Mouse (Mus musculus) heart, embryonic 12.5 days (tissue): ENCODE results near the gene Trpc4ap. TPM values are rescaled to one million over a fixed set of nuclear protein-coding genes. Genes with fewer than 3 reads are reported as not detected.

ENCODE experiments used
- ATAC-seq: fragments of 200-750 bp; cut with Nextera tagmentation; 2 replicates; pipeline ENCODE4 v1.8.0; 2017; ENCODE audit warnings: moderate TSS enrichment, moderate library complexity; ENCODE audit not compliant: insufficient number of reproducible peaks, low FRiP score
- H3K27ac ChIP-seq: fragments of 300-500 bp; sonication (generic); 2 replicates; pipeline ENCODE4 v1.5.1; 2016; ENCODE audit warnings: mild to moderate bottlenecking, moderate library complexity; ENCODE audit not compliant: poor library complexity, severe bottlenecking
- H3K27me3 ChIP-seq: fragments of 300-500 bp; sonication (generic); replicated peaks from 2 replicates; pipeline ENCODE4 v1.6.1; 2016; ENCODE audit warnings: mild to moderate bottlenecking, moderate library complexity
- H3K36me3 ChIP-seq: fragments of 300-500 bp; sonication (generic); 2 replicates; pipeline ENCODE4 v1.6.1; 2016; ENCODE audit warnings: mild to moderate bottlenecking, moderate library complexity
- H3K4me1 ChIP-seq: fragments of 300-500 bp; sonication (generic); replicated peaks from 2 replicates; pipeline ENCODE4 v1.6.1; 2016; ENCODE audit warnings: mild to moderate bottlenecking
- H3K4me2 ChIP-seq: fragments of 300-500 bp; sonication (generic); 2 replicates; pipeline ENCODE4 v1.6.1; 2016; ENCODE audit warnings: mild to moderate bottlenecking, moderate library complexity
- H3K4me3 ChIP-seq: fragments of 300-500 bp; sonication (generic); 2 replicates; pipeline ENCODE4 v1.5.1; 2016; ENCODE audit warnings: mild to moderate bottlenecking
- H3K9ac ChIP-seq: fragments of 300-500 bp; sonication (generic); 2 replicates; pipeline ENCODE4 v1.6.1; 2016; ENCODE audit warnings: mild to moderate bottlenecking, moderate library complexity
- H3K9me3 ChIP-seq: fragments of 300-500 bp; sonication (generic); replicated peaks from 2 replicates; pipeline ENCODE4 v1.6.1; 2016; ENCODE audit warnings: mild to moderate bottlenecking, moderate library complexity
- WGBS: fragments of 180-500 bp; shearing (Covaris S2); methylation state at CpG from one replicate; pipeline ENCODE4 v1.1.7; 2016; 5-methylcytosine and 5-hydroxymethylcytosine counted together
- polyA plus RNA-seq: library from polyadenylated mRNA; unstranded; fragments of >200 nt; fragmentation: Nextera tagmentation; extraction: Ambion mirVana; gene quantifications from 2 replicates; pipeline ENCODE4 v1.2.1, GENCODE M21; 2016

The Trpc4ap gene
- polyA plus RNA-seq, 1 experiment from 2014 or later: 115 TPM

DNA sequence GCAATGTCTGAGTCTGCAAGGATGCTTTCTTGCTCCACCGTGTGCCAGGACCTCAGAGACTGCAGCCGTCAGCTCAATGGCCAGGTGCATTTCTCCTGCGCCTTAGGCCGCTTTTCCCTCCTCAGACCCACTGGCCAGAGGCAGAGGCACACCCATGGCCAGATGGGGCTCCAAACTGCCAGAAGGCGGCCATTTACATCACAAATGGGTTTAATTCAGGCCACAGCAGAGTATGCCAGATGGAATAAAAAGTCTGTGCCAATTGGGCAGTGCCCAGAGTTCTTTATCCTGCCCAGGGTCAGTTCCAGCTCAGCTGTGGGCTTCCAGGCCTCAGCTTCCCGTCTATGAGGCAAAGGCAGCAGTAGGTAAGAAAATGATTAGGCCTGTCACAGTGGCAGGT, 51.5 kb downstream of the Trpc4ap start:
- WGBS: 90% methylated on average over 6 of the region's 6 CpGs
- Histone ChIP-seq H3K4me2 (no peak overlapping the region), H3K9ac (no peak overlapping the region), H3K27ac (no peak overlapping the region), H3K27me3 (no peaks in the 10 kb centered on the region), H3K4me3 (no peak overlapping the region), H3K36me3 (peaks cover 97% of the 10 kb centered on the region), H3K9me3 (no peaks in the 10 kb centered on the region), H3K4me1 (no peaks in the 10 kb centered on the region)
- no peak for ATAC-seq

DNA sequence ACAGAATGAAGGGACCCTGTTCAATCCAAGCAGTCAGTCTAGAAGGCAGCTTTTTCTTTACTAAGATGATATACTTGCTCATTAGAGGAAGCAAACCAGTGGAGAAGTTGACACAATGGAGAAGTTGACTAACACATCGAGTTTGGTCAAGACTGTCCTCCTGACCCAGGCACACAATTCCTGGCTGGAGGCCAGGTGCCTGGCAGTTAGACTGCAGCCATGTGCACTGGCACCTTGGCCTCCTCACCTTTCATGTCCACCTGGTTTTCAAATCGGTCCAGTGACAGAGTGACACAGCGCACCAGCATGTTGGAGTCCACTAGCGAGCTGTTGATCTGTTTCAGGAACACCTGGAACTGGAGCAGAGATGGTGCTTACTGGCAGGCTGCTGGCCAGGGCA, 54.8 kb downstream of the Trpc4ap start:
- Histone ChIP-seq H3K27ac (no peak overlapping the region), H3K4me2 (no peak overlapping the region), H3K9me3 (no peaks in the 10 kb centered on the region), H3K36me3 (peaks cover 99% of the 10 kb centered on the region), H3K9ac (no peak overlapping the region), H3K27me3 (peaks cover 17% of the 10 kb centered on the region), H3K4me1 (peaks cover 2% of the 10 kb centered on the region), H3K4me3 (no peak overlapping the region)
- no peak for ATAC-seq
- WGBS: 85% methylated on average over 4 of the region's 4 CpGs

DNA sequence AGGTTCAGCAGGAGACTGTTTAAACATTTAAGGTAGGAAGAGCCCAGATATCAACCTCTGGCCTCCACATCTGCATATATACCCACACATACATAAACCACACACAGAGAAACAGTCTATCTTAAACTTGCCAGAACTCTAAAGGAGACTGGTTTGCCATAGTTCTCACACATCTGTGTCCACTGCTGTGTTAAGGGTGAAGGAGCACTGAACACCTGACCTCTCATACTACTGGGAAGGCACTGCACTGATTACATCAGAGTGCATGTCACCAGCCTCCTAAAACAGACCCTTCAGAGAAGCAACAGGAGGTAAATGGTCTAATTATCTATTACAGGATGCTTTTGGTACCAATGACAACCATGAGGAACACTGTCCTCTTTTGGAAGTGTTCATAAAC, 55.3 kb downstream of the Trpc4ap start:
- H3K9me3 ChIP-seq: no peaks in the 10 kb centered on the region
- H3K36me3 ChIP-seq: peaks cover 99% of the 10 kb centered on the region
- no peak overlapping the region for H3K4me3 ChIP-seq
- peaks cover 7% of the 10 kb centered on the region for H3K4me1 ChIP-seq
- no peak overlapping the region for H3K9ac ChIP-seq
- no peak for ATAC-seq
- H3K27me3 ChIP-seq: peaks cover 23% of the 10 kb centered on the region
- H3K27ac ChIP-seq: no peak overlapping the region
- H3K4me2 ChIP-seq: no peak overlapping the region

DNA sequence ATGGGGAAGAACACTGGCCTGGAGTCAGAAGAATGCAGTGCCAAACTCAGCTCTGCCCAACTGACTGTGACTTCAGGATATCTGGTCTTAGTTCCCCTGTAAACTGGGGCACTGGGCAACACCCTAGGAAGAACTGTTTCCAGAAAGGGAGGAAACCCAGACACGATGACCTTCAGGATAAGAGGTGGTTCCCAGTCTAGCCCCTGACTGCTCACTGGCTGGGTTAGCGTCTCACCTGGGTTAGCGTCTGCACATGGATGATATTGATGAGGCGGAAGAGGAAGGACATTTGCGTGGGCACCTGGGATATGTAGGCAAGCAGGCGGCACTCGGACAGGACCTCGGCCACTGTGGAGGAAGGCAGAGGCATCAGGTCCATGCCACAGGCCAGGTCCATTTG, 56.2 kb downstream of the Trpc4ap start:
- H3K4me2 ChIP-seq: no peak overlapping the region
- ATAC-seq: no peak
- H3K4me1 ChIP-seq: peaks cover 7% of the 10 kb centered on the region
- H3K36me3 ChIP-seq: peaks cover 99% of the 10 kb centered on the region
- H3K4me3 ChIP-seq: no peak overlapping the region
- no peak overlapping the region for H3K9ac ChIP-seq
- H3K27ac ChIP-seq: peak overlapping the region; percentile 14; the same call in 1 of the 2 replicates
- 93% methylated on average over 8 of the region's 8 CpGs for WGBS
- H3K9me3 ChIP-seq: no peaks in the 10 kb centered on the region
- H3K27me3 ChIP-seq: peaks cover 31% of the 10 kb centered on the region

DNA sequence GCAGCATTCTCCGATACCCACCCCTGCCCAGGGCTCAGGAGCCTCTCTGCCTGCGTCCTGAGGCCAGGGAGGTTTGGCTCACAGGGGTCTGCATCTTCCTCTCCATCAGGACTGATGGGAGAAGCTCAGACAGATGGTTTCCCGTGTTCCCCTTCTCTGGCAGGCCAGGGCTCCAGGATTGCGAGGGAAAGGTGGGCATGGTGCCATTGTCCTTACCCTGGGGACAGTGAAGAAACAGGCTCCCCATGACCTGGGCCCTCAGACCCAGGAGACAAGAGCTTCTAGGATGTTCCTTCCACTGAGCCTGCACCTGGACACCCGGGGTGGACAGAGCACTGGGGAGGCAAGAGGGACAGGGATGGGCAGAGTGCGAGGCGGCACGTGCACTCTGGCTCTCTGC, 57.6 kb downstream of the Trpc4ap start:
- Histone ChIP-seq H3K4me2 (no peak overlapping the region), H3K4me1 (peaks cover 21% of the 10 kb centered on the region), H3K4me3 (no peak overlapping the region), H3K36me3 (peaks cover 99% of the 10 kb centered on the region), H3K9me3 (no peaks in the 10 kb centered on the region), H3K9ac (no peak overlapping the region), H3K27ac (peak overlapping the region; percentile 4; the same call in 1 of the 2 replicates), H3K27me3 (peaks cover 45% of the 10 kb centered on the region)
- ATAC-seq: no peak
- 88% methylated on average over 8 of the region's 8 CpGs for WGBS

DNA sequence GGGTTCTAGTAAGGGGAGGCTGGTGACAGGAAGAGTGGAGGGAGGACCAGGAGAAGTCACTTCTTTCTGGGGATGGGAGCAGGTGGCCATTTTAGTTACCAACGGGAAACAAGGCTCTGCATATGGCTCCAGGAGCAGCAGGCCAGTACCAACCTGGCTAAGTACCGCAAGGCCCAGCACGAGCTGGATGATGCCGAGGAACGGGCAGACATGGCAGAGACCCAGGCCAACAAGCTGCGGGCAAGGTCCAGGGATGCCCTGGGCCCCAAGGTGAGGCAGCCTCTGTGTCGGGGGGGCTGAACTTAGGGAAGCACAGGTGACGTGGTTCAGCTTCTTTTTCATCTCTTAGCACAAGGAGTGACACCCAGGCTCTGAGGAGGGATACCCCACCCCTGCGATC, 58.5 kb downstream of the Trpc4ap start:
- H3K9ac ChIP-seq: no peak overlapping the region
- no peak overlapping the region for H3K27ac ChIP-seq
- ATAC-seq: no peak
- H3K4me1 ChIP-seq: peaks cover 29% of the 10 kb centered on the region
- WGBS: 83% methylated on average over 9 of the region's 9 CpGs
- peaks cover 99% of the 10 kb centered on the region for H3K36me3 ChIP-seq
- H3K4me3 ChIP-seq: no peak overlapping the region
- no peak overlapping the region for H3K4me2 ChIP-seq
- H3K27me3 ChIP-seq: peaks cover 54% of the 10 kb centered on the region
- no peaks in the 10 kb centered on the region for H3K9me3 ChIP-seq

DNA sequence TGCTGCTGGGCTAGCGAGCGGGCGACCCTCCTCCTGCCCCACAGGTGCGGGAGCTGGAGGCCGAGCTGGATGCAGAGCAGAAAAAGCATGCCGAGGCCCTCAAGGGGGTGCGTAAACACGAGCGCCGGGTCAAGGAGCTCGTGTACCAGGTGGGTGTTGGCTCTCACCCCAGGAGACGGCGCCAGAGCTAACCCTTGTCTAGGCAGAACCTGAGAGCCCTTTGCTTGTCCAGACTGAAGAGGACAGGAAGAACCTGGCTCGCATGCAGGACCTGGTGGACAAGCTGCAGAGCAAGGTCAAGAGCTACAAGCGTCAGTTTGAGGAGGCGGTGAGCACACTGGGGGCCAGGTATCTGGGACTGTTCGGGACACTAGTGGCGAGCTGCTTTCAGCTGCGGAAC, 59.1 kb downstream of the Trpc4ap start:
- ATAC-seq: no peak
- no peak overlapping the region for H3K4me2 ChIP-seq
- no peak overlapping the region for H3K9ac ChIP-seq
- H3K27me3 ChIP-seq: peaks cover 60% of the 10 kb centered on the region
- no peak overlapping the region for H3K4me3 ChIP-seq
- 68% methylated on average over 19 of the region's 19 CpGs for WGBS
- H3K27ac ChIP-seq: no peak overlapping the region
- H3K4me1 ChIP-seq: peaks cover 34% of the 10 kb centered on the region
- H3K9me3 ChIP-seq: no peaks in the 10 kb centered on the region
- H3K36me3 ChIP-seq: peaks cover 100% of the 10 kb centered on the region

DNA sequence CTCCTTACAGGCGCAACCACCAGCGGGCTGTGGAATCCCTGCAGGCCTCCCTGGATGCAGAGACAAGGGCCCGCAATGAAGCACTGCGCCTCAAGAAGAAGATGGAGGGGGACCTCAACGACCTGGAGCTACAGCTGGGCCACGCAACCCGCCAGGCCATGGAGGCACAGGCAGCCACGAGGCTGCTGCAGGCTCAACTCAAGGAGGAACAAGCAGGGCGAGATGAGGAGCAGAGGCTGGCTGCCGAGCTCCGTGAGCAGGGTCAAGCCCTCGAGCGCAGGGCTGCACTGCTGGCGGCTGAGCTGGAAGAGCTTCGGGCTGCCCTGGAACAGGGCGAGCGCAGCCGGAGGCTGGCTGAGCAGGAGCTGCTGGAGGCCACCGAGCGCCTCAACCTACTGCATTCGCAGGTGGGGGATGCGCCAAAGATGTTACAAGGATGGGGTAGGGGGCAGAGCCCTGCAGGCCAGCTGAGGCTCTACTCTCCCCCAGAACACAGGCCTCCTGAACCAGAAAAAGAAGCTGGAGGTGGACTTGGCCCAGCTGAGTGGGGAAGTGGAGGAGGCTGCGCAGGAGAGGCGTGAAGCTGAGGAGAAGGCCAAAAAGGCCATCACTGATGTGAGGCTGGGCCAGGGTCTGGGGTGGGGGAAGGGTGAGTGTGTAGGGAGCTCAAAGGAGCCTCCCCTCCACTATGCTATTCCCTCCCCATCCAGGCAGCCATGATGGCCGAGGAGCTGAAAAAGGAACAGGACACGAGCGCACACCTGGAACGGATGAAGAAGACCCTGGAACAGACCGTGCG, 59.8 kb downstream of the Trpc4ap start:
- Histone ChIP-seq H3K9ac (no peak overlapping the region), H3K27ac (no peak overlapping the region), H3K27me3 (peaks cover 67% of the 10 kb centered on the region), H3K4me3 (no peak overlapping the region), H3K36me3 (peaks cover 100% of the 10 kb centered on the region), H3K4me1 (peaks cover 34% of the 10 kb centered on the region), H3K9me3 (no peaks in the 10 kb centered on the region), H3K4me2 (no peak overlapping the region)
- ATAC-seq: no peak
- 71% methylated on average over 30 of the region's 30 CpGs for WGBS

DNA sequence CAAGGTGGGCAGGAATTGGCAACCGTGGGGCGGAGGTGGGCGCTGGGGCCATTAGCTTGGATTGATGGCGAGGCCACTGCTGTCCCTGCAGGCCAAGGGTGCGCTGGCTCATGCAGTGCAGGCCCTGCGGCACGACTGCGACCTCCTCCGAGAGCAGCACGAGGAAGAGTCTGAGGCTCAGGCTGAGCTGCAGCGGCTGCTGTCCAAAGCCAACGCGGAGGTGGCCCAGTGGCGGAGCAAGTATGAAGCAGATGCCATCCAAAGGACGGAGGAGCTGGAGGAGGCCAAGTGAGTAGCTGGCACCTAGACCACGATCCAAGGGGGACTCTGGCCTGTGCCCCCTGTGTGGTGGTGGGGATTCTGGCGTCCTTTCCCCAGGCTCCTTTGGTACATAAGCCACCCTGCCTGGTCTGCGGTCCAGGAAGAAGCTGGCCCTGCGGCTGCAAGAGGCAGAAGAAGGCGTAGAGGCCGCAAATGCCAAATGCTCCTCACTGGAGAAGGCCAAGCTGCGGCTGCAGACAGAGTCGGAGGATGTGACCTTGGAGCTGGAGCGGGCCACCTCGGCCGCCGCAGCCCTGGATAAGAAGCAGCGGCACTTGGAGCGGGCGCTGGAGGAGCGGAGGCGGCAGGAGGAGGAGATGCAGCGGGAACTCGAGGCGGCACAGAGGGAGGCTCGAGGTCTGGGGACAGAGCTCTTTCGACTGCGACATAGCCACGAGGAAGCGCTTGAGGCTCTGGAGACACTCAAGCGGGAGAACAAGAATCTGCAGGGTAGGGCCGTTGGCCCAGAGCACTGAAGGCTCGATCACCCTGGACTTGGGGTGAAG, 61.4 kb downstream of the Trpc4ap start:
- 27% methylated on average over 43 of the region's 43 CpGs for WGBS
- Histone ChIP-seq H3K4me2 (no peak overlapping the region), H3K27ac (no peak overlapping the region), H3K36me3 (peaks cover 100% of the 10 kb centered on the region), H3K9ac (no peak overlapping the region; the same call in 1 of the 2 replicates), H3K4me3 (no peak overlapping the region), H3K4me1 (peaks cover 34% of the 10 kb centered on the region), H3K27me3 (peaks cover 82% of the 10 kb centered on the region), H3K9me3 (no peaks in the 10 kb centered on the region)
- ATAC-seq: no peak

DNA sequence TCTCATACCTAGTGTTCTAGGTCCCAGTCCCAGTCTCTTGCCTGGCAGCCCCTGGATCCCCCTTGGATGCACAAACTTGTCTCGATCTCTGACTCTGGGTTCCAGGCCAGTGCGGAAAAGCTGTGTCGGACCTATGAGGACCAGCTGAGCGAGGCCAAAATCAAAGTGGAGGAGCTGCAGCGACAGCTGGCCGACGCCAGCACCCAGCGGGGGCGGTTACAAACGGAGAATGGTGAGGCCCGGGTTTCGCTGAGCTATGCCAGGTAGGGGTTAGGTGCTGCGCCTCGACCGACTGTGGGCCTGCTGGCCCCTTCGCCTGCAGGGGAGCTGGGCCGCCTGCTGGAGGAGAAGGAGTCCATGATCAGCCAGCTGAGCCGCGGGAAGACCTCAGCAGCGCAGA, 62.0 kb downstream of the Trpc4ap start:
- H3K27ac ChIP-seq: no peak overlapping the region
- peaks cover 100% of the 10 kb centered on the region for H3K36me3 ChIP-seq
- no peak overlapping the region for H3K4me3 ChIP-seq
- no peaks in the 10 kb centered on the region for H3K9me3 ChIP-seq
- H3K4me1 ChIP-seq: peaks cover 34% of the 10 kb centered on the region
- H3K27me3 ChIP-seq: peaks cover 89% of the 10 kb centered on the region
- no peak for ATAC-seq
- no peak overlapping the region; the same call in 1 of the 2 replicates for H3K9ac ChIP-seq
- no peak overlapping the region for H3K4me2 ChIP-seq
- 45% methylated on average over 20 of the region's 20 CpGs for WGBS

DNA sequence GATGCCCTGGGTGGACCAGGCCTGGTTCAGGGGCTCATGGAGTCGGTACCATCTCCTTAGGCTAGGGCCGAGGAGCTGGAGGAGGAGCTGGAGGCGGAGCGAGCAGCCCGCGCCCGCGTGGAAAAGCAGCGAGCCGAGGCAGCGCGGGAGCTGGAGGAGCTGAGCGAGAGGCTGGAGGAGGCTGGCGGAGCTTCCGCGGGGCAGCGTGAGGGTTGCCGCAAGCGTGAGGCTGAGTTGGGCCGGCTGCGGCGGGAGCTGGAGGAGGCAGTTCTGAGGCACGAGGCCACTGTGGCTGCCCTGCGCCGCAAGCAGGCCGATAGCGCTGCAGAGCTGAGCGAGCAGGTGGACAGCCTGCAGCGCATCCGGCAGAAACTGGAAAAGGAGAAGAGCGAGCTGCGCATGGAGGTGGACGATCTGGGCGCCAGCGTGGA, 62.9 kb downstream of the Trpc4ap start:
- H3K4me3 ChIP-seq: peak overlapping the region; percentile 25
- 18% methylated on average over 35 of the region's 35 CpGs for WGBS

More for the DNA sequence above, 62.9 kb downstream of the Trpc4ap start:
- Histone ChIP-seq H3K9ac (peak overlapping the region; percentile 25; the same call in 1 of the 2 replicates), H3K36me3 (peaks cover 95% of the 10 kb centered on the region), H3K9me3 (no peaks in the 10 kb centered on the region), H3K4me2 (peak overlapping the region; percentile 57), H3K4me1 (peaks cover 34% of the 10 kb centered on the region), H3K27me3 (peaks cover 90% of the 10 kb centered on the region), H3K27ac (no peak overlapping the region)
- no peak for ATAC-seq
